Mouse (Mus musculus): Measurements from ENCODE around the gene Ap3m1. TPM values are rescaled to one million over a fixed set of nuclear protein-coding genes. Genes with fewer than 3 reads are reported as not detected.

The Ap3m1 gene
- total RNA-seq, 2 experiments from 2014 or later, result 34.6 to 41.0 TPM

DNA sequence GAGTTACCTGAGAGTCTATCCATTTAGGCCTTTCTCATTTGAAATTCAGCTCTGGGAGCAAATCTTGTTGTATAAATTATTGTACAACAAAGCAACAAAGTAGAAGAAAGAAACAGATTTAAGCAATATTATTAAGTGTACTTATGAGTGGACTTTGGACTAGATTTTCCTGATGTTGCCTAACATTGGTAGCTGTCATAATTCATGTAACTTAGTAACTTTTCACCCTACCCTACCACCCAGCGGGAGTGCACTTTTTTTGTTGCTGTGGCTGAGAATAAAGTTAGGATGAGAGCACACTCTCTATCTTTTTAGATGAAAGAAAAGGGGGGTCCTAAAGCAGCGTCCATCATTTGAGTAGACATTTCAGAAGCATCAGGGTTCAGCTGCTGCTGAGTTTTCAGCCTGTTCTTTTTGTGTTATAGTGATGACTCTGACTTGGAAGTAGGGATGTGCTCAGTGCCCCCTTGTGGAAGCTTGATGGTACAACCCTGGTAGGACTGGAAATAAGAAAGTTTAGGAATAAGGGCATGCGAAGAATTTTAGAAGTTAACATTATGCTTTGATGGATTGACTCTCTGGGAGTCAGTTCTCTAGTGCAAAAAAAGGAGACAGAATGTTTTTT is 59.1 kb downstream of the Ap3m1 start:
- Histone ChIP-seq H3K4me3 (no peak overlapping the region), H3K27ac (no peak overlapping the region)
- intact Hi-C loops (cut with DNase I), result loop anchor here (2.0 to 10.0 kb wide), 4 partner anchors 64 to 228 kb away; partner anchors contain the start of gene Vcl
- TF ChIP-seq CTCF (IDR thresholded peaks at IDR 0.05), result peak; percentile 87
- peak; percentile 42 for DNase-seq

DNA sequence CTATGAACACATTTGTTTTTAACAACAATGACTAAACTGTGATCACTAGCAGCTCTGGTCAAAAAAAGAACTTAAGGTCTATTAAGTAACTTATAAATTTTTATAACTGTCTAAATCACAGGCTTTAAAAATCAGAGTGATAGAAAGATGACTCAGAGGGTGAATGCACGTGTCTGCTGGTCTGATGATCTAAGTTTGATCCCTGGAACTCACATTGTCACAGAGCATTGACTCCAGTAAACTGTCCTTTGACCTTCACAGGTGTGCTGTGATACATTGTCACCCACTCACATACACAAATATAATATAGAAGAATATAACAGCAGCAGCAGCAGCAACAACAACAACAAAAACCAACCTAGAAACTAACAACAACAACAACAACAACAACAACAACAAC is 60.8 kb downstream of the Ap3m1 start:
- no peak overlapping the region for H3K27ac ChIP-seq
- intact Hi-C loops (cut with DNase I), result loop anchor here (5.0 to 10.0 kb wide), 3 partner anchors 119 to 227 kb away; no protein-coding TSS in a partner anchor
- no peak overlapping the region for H3K4me3 ChIP-seq
- DNase-seq, result no peak
- no peak for TF ChIP-seq CTCF (IDR thresholded peaks at IDR 0.05)

DNA sequence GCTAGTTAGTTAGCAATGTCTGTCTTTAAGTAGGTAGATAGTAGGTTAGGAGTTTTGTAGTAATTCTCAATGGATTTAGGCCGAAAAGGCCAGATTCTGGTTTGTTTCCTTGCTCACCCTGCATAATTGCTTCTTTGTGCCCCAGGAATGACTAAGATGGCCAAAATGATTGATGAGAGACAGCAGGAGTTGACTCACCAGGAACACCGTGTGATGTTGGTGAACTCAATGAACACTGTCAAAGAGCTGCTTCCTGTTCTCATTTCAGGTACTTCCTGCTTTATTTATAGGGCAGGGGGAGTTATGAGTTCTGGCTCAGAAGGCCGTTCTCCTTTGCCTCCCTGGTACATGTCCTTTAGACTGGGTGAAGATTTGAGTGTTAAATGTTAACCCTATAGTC is 66.8 kb downstream of the Ap3m1 start:
- H3K4me3 ChIP-seq, result no peak overlapping the region
- no peak for TF ChIP-seq CTCF (IDR thresholded peaks at IDR 0.05)
- no peak overlapping the region for H3K27ac ChIP-seq
- no peak for DNase-seq
- intact Hi-C loops (cut with DNase I), result no loop called here

DNA sequence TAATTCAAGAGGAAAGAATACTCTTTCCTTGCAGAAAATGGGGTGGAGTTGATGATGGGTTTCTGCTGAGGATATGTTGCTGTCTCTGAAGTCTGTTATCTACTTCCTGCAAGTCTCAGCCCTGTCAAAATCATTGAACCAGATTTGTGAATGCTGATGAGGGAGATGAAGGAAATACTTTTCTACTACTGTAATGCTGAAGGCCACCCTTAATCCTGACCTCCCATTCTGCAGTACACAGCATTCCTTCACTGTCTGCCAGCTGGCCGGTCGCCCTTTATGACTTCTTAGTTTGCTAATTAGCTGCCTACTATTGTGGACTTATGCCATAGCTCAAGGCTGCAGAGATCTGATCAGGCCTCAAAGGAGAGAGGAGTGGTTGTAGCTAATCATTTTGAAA is 68.5 kb downstream of the Ap3m1 start:
- intact Hi-C loops (cut with DNase I), result no loop called here
- peak overlapping the region; percentile 8; the same call in 1 of the 2 replicates for H3K27ac ChIP-seq
- no peak overlapping the region for H3K4me3 ChIP-seq
- DNase-seq, result peak; percentile 66
- TF ChIP-seq CTCF (IDR thresholded peaks at IDR 0.05), result no peak

Other genes with a start within 250 kb of the Ap3m1 start
- 10 to 100 TPM; 17.2 to 28.5 TPM for gene Plau, start 215.8 kb downstream of the Ap3m1 start, total RNA-seq (2021)
- gene Vcl, start 123.1 kb downstream of the Ap3m1 start, total RNA-seq (2021), result 10 to 100 TPM; 60.0 to 79.2 TPM
- gene Adk, start 66 bp upstream of the Ap3m1 start, total RNA-seq (2021), result 100 to 1,000 TPM in 1 of 2 experiments, 10 to 100 TPM in 1; 77.1 to 152 TPM

All from gastrocnemius, adult 2 months (tissue).